Mouse (Mus musculus): ENCODE results near the gene Dgkh.

DNA sequence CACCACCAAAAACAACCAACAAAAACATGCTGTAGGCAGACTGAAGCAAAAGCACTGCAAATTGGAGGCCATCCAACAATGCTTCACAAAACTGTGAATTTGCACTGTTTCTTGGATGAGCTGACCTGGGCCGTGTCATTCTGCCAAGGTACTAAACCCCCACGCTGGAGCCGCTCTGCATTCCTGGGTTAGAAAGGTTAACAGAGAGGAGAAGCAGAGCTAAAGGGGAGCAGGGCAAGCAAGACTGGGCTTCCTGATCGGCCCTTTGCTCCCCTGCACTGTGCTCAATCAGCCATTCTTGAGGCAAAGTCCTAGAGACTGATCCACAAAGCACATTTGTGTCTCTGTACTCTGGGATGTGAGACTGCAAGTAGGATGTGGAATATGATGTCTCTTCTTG is 170.5 kb downstream of the Dgkh start:
- TF ChIP-seq CTCF (IDR thresholded peaks at IDR 0.05; ENCODE audit: control insufficient read depth, insufficient read depth, insufficient replicate concordance, low read depth, low read length), result no peak
- no peak for TF ChIP-seq POLR2A (IDR thresholded peaks at IDR 0.05; ENCODE audit: control insufficient read depth, low read depth, low read length)
